In genomic region chr1:133130638-133131560, GRCm38 (mm10) we compare ENCODE assay signal across 8 mouse cellular contexts. TPM values are rescaled to one million over a fixed set of nuclear protein-coding genes. Genes with fewer than 3 reads are reported as not detected.
DNase-seq lines count a peak whose midpoint lies in the region; ATAC-seq and TF ChIP-seq lines count a peak whose summit lies in the region.

Gene Ppp1r15b (plus strand): TSS chr1:133131143.

- under 1% methylated on average over 72 of the region's 72 CpGs for WGBS in heart, embryonic 12.5 days
- WGBS in kidney, postnatal 0 days = under 1% methylated on average over 61 of the region's 72 CpGs
- WGBS in liver, embryonic 11.5 days = under 1% methylated on average over 72 of the region's 72 CpGs
- WGBS in stomach, embryonic 14.5 days = under 1% methylated on average over 72 of the region's 72 CpGs

- peaks cover 29% of the 10 kb centered on the region for H3K4me1 ChIP-seq in heart, embryonic 12.5 days (replicated peaks)
- peaks cover 5% of the 10 kb centered on the region for H3K4me1 ChIP-seq in kidney, postnatal 0 days (replicated peaks; ENCODE audit: insufficient read depth, low read length)
- peaks cover 14% of the 10 kb centered on the region for H3K4me1 ChIP-seq in liver, embryonic 11.5 days (replicated peaks; ENCODE audit: control insufficient read depth, insufficient read depth, low read length)
- H3K4me1 ChIP-seq in stomach, embryonic 14.5 days (ENCODE audit: control insufficient read depth, insufficient read depth, low read length) = peaks cover 4% of the 10 kb centered on the region; the same call in 1 of the 2 replicates

- H3K4me3 ChIP-seq in heart, embryonic 12.5 days = peak within 1 kb of the TSS; percentile 96
- peak within 1 kb of the TSS; percentile 96 for H3K4me3 ChIP-seq in kidney, postnatal 0 days (replicated peaks; ENCODE audit: low read depth, low read length)
- peak within 1 kb of the TSS; percentile 99 for H3K4me3 ChIP-seq in liver, embryonic 11.5 days (ENCODE audit: low read depth, low read length)
- H3K4me3 ChIP-seq in stomach, embryonic 14.5 days (ENCODE audit: low read depth, low read length) = peak within 1 kb of the TSS; percentile 94

- peak; percentile 99 for DNase-seq in CD4-positive helper T cell, adult 2 months (ENCODE audit: low read depth, low spot score)
- peak; percentile 99 for DNase-seq in brain, embryonic 18.5 days (ENCODE audit: low read depth, low spot score)
- DNase-seq in kidney, postnatal 0 days (ENCODE audit: low spot score) = peak; percentile 99
- DNase-seq in liver, embryonic 11.5 days (ENCODE audit: low spot score) = peak; percentile 98
- peak; percentile 97 for DNase-seq in naive thymus-derived CD4-positive, alpha-beta T cell, adult 2 months (ENCODE audit: low read depth)

- H3K9me3 ChIP-seq in heart, embryonic 12.5 days (replicated peaks) = no peaks in the 10 kb centered on the region
- no peaks in the 10 kb centered on the region for H3K9me3 ChIP-seq in kidney, postnatal 0 days (replicated peaks; ENCODE audit: low read length)
- no peaks in the 10 kb centered on the region for H3K9me3 ChIP-seq in liver, embryonic 11.5 days (ENCODE audit: control insufficient read depth, low read length)
- no peaks in the 10 kb centered on the region for H3K9me3 ChIP-seq in stomach, embryonic 14.5 days (ENCODE audit: control insufficient read depth, low read depth, low read length)

- H3K9ac ChIP-seq in heart, embryonic 12.5 days = peak within 1 kb of the TSS; percentile 98
- H3K9ac ChIP-seq in kidney, postnatal 0 days (ENCODE audit: low read depth, low read length) = peak within 1 kb of the TSS; percentile 83
- H3K9ac ChIP-seq in liver, embryonic 11.5 days (ENCODE audit: low read depth, low read length) = peak within 1 kb of the TSS; percentile 100
- peak within 1 kb of the TSS; percentile 98 for H3K9ac ChIP-seq in stomach, embryonic 14.5 days (replicated peaks; ENCODE audit: low read depth, low read length)

- no peaks in the 10 kb centered on the region for H3K27me3 ChIP-seq in heart, embryonic 12.5 days (replicated peaks)
- no peaks in the 10 kb centered on the region for H3K27me3 ChIP-seq in kidney, postnatal 0 days (ENCODE audit: insufficient read depth, low read length)
- H3K27me3 ChIP-seq in liver, embryonic 11.5 days (replicated peaks; ENCODE audit: control insufficient read depth, insufficient read depth, low read length) = no peaks in the 10 kb centered on the region
- H3K27me3 ChIP-seq in stomach, embryonic 14.5 days (ENCODE audit: control insufficient read depth, insufficient read depth, low read length) = no peaks in the 10 kb centered on the region

- H3K36me3 ChIP-seq in heart, embryonic 12.5 days = peaks cover 19% of the 10 kb centered on the region; the same call in 1 of the 2 replicates
- no peaks in the 10 kb centered on the region for H3K36me3 ChIP-seq in kidney, postnatal 0 days (ENCODE audit: insufficient read depth, low read length)
- peaks cover 15% of the 10 kb centered on the region for H3K36me3 ChIP-seq in liver, embryonic 11.5 days (ENCODE audit: control insufficient read depth, insufficient read depth, low read length)
- H3K36me3 ChIP-seq in stomach, embryonic 14.5 days (ENCODE audit: control insufficient read depth, insufficient read depth, low read length) = no peaks in the 10 kb centered on the region; the same call in 1 of the 2 replicates

- no peak; the same call in 1 of the 2 replicates for TF ChIP-seq CTCF in kidney, postnatal 0 days (IDR thresholded peaks at IDR 0.05; ENCODE audit: low read depth)

- H3K27ac ChIP-seq in heart, embryonic 12.5 days (ENCODE audit: poor library complexity, severe bottlenecking) = peak within 1 kb of the TSS; percentile 98
- peak within 1 kb of the TSS; percentile 96 for H3K27ac ChIP-seq in kidney, postnatal 0 days
- peak within 1 kb of the TSS; percentile 97 for H3K27ac ChIP-seq in liver, embryonic 11.5 days (ENCODE audit: low read depth, low read length)
- peak within 1 kb of the TSS; percentile 96 for H3K27ac ChIP-seq in stomach, embryonic 14.5 days (ENCODE audit: low read length)

- H3K4me2 ChIP-seq in heart, embryonic 12.5 days = peak within 1 kb of the TSS; percentile 99
- H3K4me2 ChIP-seq in kidney, postnatal 0 days (ENCODE audit: low read length) = peak within 1 kb of the TSS; percentile 95
- H3K4me2 ChIP-seq in liver, embryonic 11.5 days = peak within 1 kb of the TSS; percentile 88
- peak within 1 kb of the TSS; percentile 83 for H3K4me2 ChIP-seq in stomach, embryonic 14.5 days (replicated peaks; ENCODE audit: low read depth, low read length)

- ATAC-seq in erythroid progenitor cell, adult 5-6 weeks (replicated peaks; ENCODE audit: low FRiP score, poor library complexity, severe bottlenecking) = peak; percentile 85
- peak; percentile 99 for ATAC-seq in heart, embryonic 12.5 days (ENCODE audit: insufficient number of reproducible peaks, low FRiP score)
- ATAC-seq in kidney, postnatal 0 days (replicated peaks; ENCODE audit: low FRiP score, low read depth) = peak; percentile 99
- ATAC-seq in liver, embryonic 11.5 days (replicated peaks; ENCODE audit: low FRiP score) = peak; percentile 98
- peak; percentile 99 for ATAC-seq in stomach, embryonic 14.5 days (ENCODE audit: insufficient number of reproducible peaks, insufficient read depth, low FRiP score, low read depth)

RNA-seq across cellular contexts. Expression of gene Ppp1r15b, which starts in this region (rescaled TPM):
- total RNA-seq in erythroid progenitor cell, adult 5-6 weeks (2015; ENCODE audit: low replicate concordance) = 131 and 152 TPM in 2 replicates
- 227 and 245 TPM in 2 replicates for total RNA-seq in erythroid progenitor cell, adult 5-6 weeks (2017; ENCODE audit: low replicate concordance)
- 42.3 and 46.2 TPM in 2 replicates for polyA plus RNA-seq in heart, embryonic 12.5 days (2016; fragmentation: Nextera tagmentation; extraction: Ambion mirVana)
- 27.2 and 29.5 TPM in 2 replicates for polyA plus RNA-seq in kidney, postnatal 0 days (2015; fragmentation: Nextera tagmentation; extraction: Ambion mirVana)
- 89.0 and 95.4 TPM in 2 replicates for polyA plus RNA-seq in liver, embryonic 11.5 days (2014; fragmentation: Nextera tagmentation; extraction: Ambion mirVana)
- 43.2 and 45.4 TPM in 2 replicates for polyA plus RNA-seq in stomach, embryonic 14.5 days (2014; fragmentation: Nextera tagmentation; extraction: Ambion mirVana)

Comparison
In these comparisons a context has a peak if more than half of its experiments do, and no peak if none do; other contexts are left out.
1. Peak in every context shown above with its lines: DNase-seq, ATAC-seq, H3K4me3 ChIP-seq and H3K27ac ChIP-seq.